Mouse (Mus musculus): ENCODE results near the gene Ninj2.

GRCm38 (mm10) chr6:120111984-120112803 is 19.0 kb downstream of the Ninj2 start:
- TF ChIP-seq CTCF (IDR thresholded peaks at IDR 0.05; ENCODE audit: low read depth, low read length) (no peak), GATA1 (IDR thresholded peaks at IDR 0.05; ENCODE audit: borderline replicate concordance, low read length) (no peak), GATA2 (IDR thresholded peaks at IDR 0.05; ENCODE audit: borderline replicate concordance, low read depth, low read length) (no peak), TAL1 (conservative IDR thresholded peaks at IDR 0.05; ENCODE audit: low read depth, low read length) (no peak)

All from G1E (cell line).